Mouse (Mus musculus) ES-Bruce4 (cell line): Measurements from ENCODE around the gene Eif6.

Experiments used
- CTCF ChIP-seq: IDR thresholded peaks from one replicate; pipeline ENCODE4 v1.8.1; 2011; ENCODE audit warnings: low read depth, low read length
- POLR2A ChIP-seq: IDR thresholded peaks from one replicate; pipeline ENCODE4 v1.8.1; 2011; ENCODE audit warnings: low read length; ENCODE audit not compliant: insufficient read depth

DNA sequence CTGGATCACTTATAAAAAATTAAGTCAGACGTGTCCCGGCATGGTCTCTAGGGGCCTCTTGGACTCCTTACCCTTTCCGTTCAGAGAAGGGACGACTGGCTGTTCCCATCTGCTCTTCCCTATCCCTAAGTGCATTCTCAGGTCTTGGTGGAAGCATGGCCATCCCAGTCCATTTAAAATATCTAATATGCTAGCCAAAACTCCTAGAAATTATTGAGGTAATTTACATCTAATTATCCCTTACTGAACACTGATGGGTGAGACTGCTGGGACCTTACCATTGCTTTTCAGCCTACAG lies 49.1 kb downstream of the Eif6 start:
- TF ChIP-seq POLR2A (no peak), CTCF (no peak)
